In genomic region chrX:53125838-53126467, GRCm38 (mm10) we compare ENCODE assay signal across 10 mouse cellular contexts.
A peak's percentile ranks its signal among the peaks of the same experiment; 100 is the strongest.
DNase-seq lines count a peak whose midpoint lies in the region; ATAC-seq lines count a peak whose summit lies in the region.
"Had no signal": no experiment of that assay in that cellular context is flagged by ENCODE, and none has a peak within 500 bp of the region (broad histone marks: within the 10 kb centered on the region; RNA-seq: fewer than 3 reads in every experiment).

No protein-coding gene starts in this region.

- DNase-seq in lung, postnatal 14 days, result no peak
- DNase-seq in gastrocnemius, postnatal 36 days, result no peak
- DNase-seq in gastrocnemius, postnatal 10 days, result no peak
- DNase-seq: adrenal gland, postnatal 36 days; cerebellum, postnatal 36 days; thymus, adult 18-20 months had no signal

- peak; percentile 85 for ATAC-seq in lung, embryonic 15.5 days (ENCODE audit: borderline replicate concordance, extremely low read depth, low FRiP score, low TSS enrichment)
- peak; percentile 85 for ATAC-seq in embryonic facial prominence, embryonic 15.5 days (ENCODE audit: insufficient number of reproducible peaks, low FRiP score, low TSS enrichment, low read depth)
- peak; percentile 88 for ATAC-seq in limb, embryonic 12.5 days (ENCODE audit: insufficient number of reproducible peaks, insufficient read depth, low FRiP score, low TSS enrichment, low read depth)
- peak; percentile 75 for ATAC-seq in stomach, embryonic 16.5 days (ENCODE audit: insufficient read depth, low FRiP score)

- no peak overlapping the region for H3K4me3 ChIP-seq in lung, embryonic 15.5 days
- no peak overlapping the region for H3K4me3 ChIP-seq in embryonic facial prominence, embryonic 15.5 days (replicated peaks)
- H3K4me3 ChIP-seq in limb, embryonic 12.5 days (replicated peaks), result no peak overlapping the region
- H3K4me3 ChIP-seq in stomach, embryonic 16.5 days (replicated peaks; ENCODE audit: low read length), result no peak overlapping the region

- peaks cover 12% of the 10 kb centered on the region for H3K4me1 ChIP-seq in lung, embryonic 15.5 days
- H3K4me1 ChIP-seq in embryonic facial prominence, embryonic 15.5 days, result peaks cover 18% of the 10 kb centered on the region; the same call in 1 of the 2 replicates
- H3K4me1 ChIP-seq in limb, embryonic 12.5 days (replicated peaks), result peaks cover 13% of the 10 kb centered on the region
- H3K4me1 ChIP-seq in stomach, embryonic 16.5 days (ENCODE audit: control insufficient read depth, insufficient read depth, low read length), result no peaks in the 10 kb centered on the region

- no peaks in the 10 kb centered on the region for H3K27me3 ChIP-seq in lung, embryonic 15.5 days
- no peaks in the 10 kb centered on the region for H3K27me3 ChIP-seq in embryonic facial prominence, embryonic 15.5 days
- H3K27me3 ChIP-seq in limb, embryonic 12.5 days, result peaks cover 2% of the 10 kb centered on the region; the same call in 1 of the 2 replicates
- no peaks in the 10 kb centered on the region; the same call in 1 of the 2 replicates for H3K27me3 ChIP-seq in stomach, embryonic 16.5 days (ENCODE audit: control insufficient read depth, insufficient read depth, low read length)

- no peak overlapping the region for H3K9ac ChIP-seq in lung, embryonic 15.5 days
- no peak overlapping the region for H3K9ac ChIP-seq in embryonic facial prominence, embryonic 15.5 days
- no peak overlapping the region for H3K9ac ChIP-seq in limb, embryonic 12.5 days (replicated peaks)
- H3K9ac ChIP-seq in stomach, embryonic 16.5 days (ENCODE audit: low read length), result no peak overlapping the region

- no peak overlapping the region for H3K4me2 ChIP-seq in lung, embryonic 15.5 days
- H3K4me2 ChIP-seq in embryonic facial prominence, embryonic 15.5 days (replicated peaks), result no peak overlapping the region
- no peak overlapping the region; the same call in 1 of the 2 replicates for H3K4me2 ChIP-seq in limb, embryonic 12.5 days
- H3K4me2 ChIP-seq in stomach, embryonic 16.5 days (ENCODE audit: low read depth, low read length), result no peak overlapping the region

- whole genome bisulfite sequencing in lung, embryonic 15.5 days, result 17% methylated on average over 3 of the region's 3 CpGs
- WGBS in embryonic facial prominence, embryonic 15.5 days, result 20% methylated on average over 3 of the region's 3 CpGs
- WGBS in limb, embryonic 12.5 days, result 21% methylated on average over 3 of the region's 3 CpGs
- WGBS in stomach, embryonic 16.5 days, result 38% methylated on average over 3 of the region's 3 CpGs

- H3K27ac ChIP-seq in lung, embryonic 15.5 days, result peak overlapping the region; percentile 74
- peak overlapping the region; percentile 79 for H3K27ac ChIP-seq in embryonic facial prominence, embryonic 15.5 days (replicated peaks)
- peak overlapping the region; percentile 75 for H3K27ac ChIP-seq in limb, embryonic 12.5 days
- peak overlapping the region; percentile 33; the same call in 1 of the 2 replicates for H3K27ac ChIP-seq in stomach, embryonic 16.5 days (ENCODE audit: low read length)

- H3K36me3 ChIP-seq in lung, embryonic 15.5 days, result no peaks in the 10 kb centered on the region
- no peaks in the 10 kb centered on the region for H3K36me3 ChIP-seq in embryonic facial prominence, embryonic 15.5 days
- no peaks in the 10 kb centered on the region for H3K36me3 ChIP-seq in limb, embryonic 12.5 days
- H3K36me3 ChIP-seq in stomach, embryonic 16.5 days (ENCODE audit: control insufficient read depth, insufficient read depth, low read length), result no peaks in the 10 kb centered on the region

- intact Hi-C loops in gastrocnemius, postnatal 36 days (cut with DNase I), result no loop called here

- no peaks in the 10 kb centered on the region for H3K9me3 ChIP-seq in lung, embryonic 15.5 days
- H3K9me3 ChIP-seq in embryonic facial prominence, embryonic 15.5 days (replicated peaks), result no peaks in the 10 kb centered on the region
- no peaks in the 10 kb centered on the region for H3K9me3 ChIP-seq in limb, embryonic 12.5 days
- H3K9me3 ChIP-seq in stomach, embryonic 16.5 days (replicated peaks; ENCODE audit: control insufficient read depth, low read length), result no peaks in the 10 kb centered on the region
